Mouse (Mus musculus): ENCODE results near the gene Slc22a18. TPM values are rescaled to one million over a fixed set of nuclear protein-coding genes. Genes with fewer than 3 reads are reported as not detected.

Slc22a18 gene
- total and polyA plus RNA-seq, 3 experiments = 0.48 to 2.0 (median 0.76) TPM

- TF ChIP-seq HCFC1 (IDR thresholded peaks at IDR 0.05; ENCODE audit: low read depth, low read length) (no peak), IRF4 (IDR thresholded peaks at IDR 0.05; ENCODE audit: low read depth, low read length) (no peak), UBTF (IDR thresholded peaks at IDR 0.05; ENCODE audit: low read depth, low read length) (no peak)
Observed at GRCm38 (mm10) chr7:143467714-143468113, 5.8 kb upstream of the Slc22a18 start (continued).

DNA sequence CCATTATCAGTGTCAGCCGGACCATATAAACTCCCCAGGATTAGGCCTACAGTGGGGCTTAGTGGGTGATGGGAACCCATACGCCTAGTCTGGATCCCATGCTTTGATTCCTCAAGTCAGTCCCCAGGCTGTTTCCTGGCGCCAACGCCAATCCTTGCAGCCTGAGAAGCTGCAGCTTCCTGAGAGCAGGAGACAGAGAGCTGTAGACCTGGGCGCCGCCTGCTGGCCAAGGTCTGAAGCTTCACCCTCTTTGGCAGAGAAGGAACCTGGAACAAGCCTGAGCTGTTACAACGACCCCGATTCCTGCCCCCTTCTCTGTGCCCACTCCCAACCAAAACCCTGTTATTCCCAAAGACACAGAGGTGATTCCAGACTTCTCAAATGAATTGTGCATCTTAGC is 3.6 kb upstream of the Slc22a18 start:
- Histone ChIP-seq H3K9me3 (replicated peaks; ENCODE audit: low read length) (peaks cover 2% of the 10 kb centered on the region), H3K79me2 (replicated peaks; ENCODE audit: control insufficient read depth, extremely low read depth, insufficient read depth, poor library complexity, severe bottlenecking) (no peaks in the 10 kb centered on the region), H3K27me3 (replicated peaks) (peaks cover 56% of the 10 kb centered on the region), H3K4me1 (ENCODE audit: control insufficient read depth in 1 of 2, insufficient read depth in 2 of 2) (peaks cover 0 to 13% of the 10 kb centered on the region in 2 experiments; a peak in 2 of 4 replicates), H3K4me3 (replicated peaks in 1 of 3; ENCODE audit: low read depth in 2 of 3, low read length in 2 of 3, poor library complexity in 1 of 3) (no peak overlapping the region), H3K4me2 (ENCODE audit: insufficient read depth, low read depth, poor library complexity, severe bottlenecking) (no peak overlapping the region), H3K27ac (ENCODE audit: insufficient read depth, low read depth) (no peak overlapping the region), H3K36me3 (replicated peaks in 1 of 2; ENCODE audit: control insufficient read depth in 1 of 2, insufficient read depth in 1 of 2, low read length in 1 of 2) (no peaks in the 10 kb centered on the region), H3K9ac (ENCODE audit: insufficient read depth, low read depth) (no peak overlapping the region)
- peak; percentile 51 for DNase-seq (ENCODE audit: extremely low read depth)
- dilution Hi-C loops (cut with MboI; ENCODE audit: extremely low pct_ligation_motif_present, extremely low pct_unique_long_range_greater_than_20kb, low sequenced_read_pairs) (no loop called here), in situ Hi-C loops (cut with MboI; ENCODE audit: low pct_ligation_motif_present, low pct_unique_long_range_greater_than_20kb, low sequenced_read_pairs) (loop anchor here (5.0 kb wide), 1 partner anchor 318 kb away; no protein-coding TSS in a partner anchor)
- TF ChIP-seq USF1 (IDR thresholded peaks at IDR 0.05; ENCODE audit: low read depth, low read length) (no peak), SMC3 (IDR thresholded peaks at IDR 0.05; ENCODE audit: low read depth, low read length) (peak; percentile 81), ELF1 (IDR thresholded peaks at IDR 0.05; ENCODE audit: low read depth, low read length) (0 out of 2 replicates have a peak, but pooled peaks have one; percentile 11), MAZ (IDR thresholded peaks at IDR 0.05; ENCODE audit: low read depth, low read length) (no peak), BHLHE40 (IDR thresholded peaks at IDR 0.05; ENCODE audit: low read depth, low read length) (no peak), USF2 (conservative IDR thresholded peaks at IDR 0.05; ENCODE audit: low read depth, low read length) (no peak), CHD2 (IDR thresholded peaks at IDR 0.05; ENCODE audit: low read length) (no peak), ZC3H11A (IDR thresholded peaks at IDR 0.05; ENCODE audit: low read depth, low read length) (peak; percentile 8; the same call in 1 of the 2 replicates), CTCF (conservative IDR thresholded peaks at IDR 0.05 in 1 of 2, IDR thresholded peaks at IDR 0.05 in 1 of 2; ENCODE audit: low read depth in 2 of 2, low read length in 2 of 2) (peak; percentile 67 to 82), RAD21 (IDR thresholded peaks at IDR 0.05; ENCODE audit: low read depth, low read length) (peak; percentile 65), ZKSCAN1 (IDR thresholded peaks at IDR 0.05; ENCODE audit: borderline replicate concordance, low read depth, low read length) (no peak), NELFE (IDR thresholded peaks at IDR 0.05; ENCODE audit: low read depth, low read length) (peak; percentile 30; the same call in 1 of the 2 replicates), KAT2A (IDR thresholded peaks at IDR 0.05; ENCODE audit: insufficient replicate concordance, low read length) (no peak), IRF4 (IDR thresholded peaks at IDR 0.05; ENCODE audit: low read depth, low read length) (0 out of 2 replicates have a peak, but pooled peaks have one; percentile 10), EP300 (IDR thresholded peaks at IDR 0.05; ENCODE audit: low read length) (no peak), ZMIZ1 (IDR thresholded peaks at IDR 0.05; ENCODE audit: low read depth, low read length) (no peak), HCFC1 (IDR thresholded peaks at IDR 0.05; ENCODE audit: low read depth, low read length) (no peak)

GRCm38 (mm10) chr7:143474811-143475210 is 1.3 kb downstream of the Slc22a18 start:
- Histone ChIP-seq H3K9ac (ENCODE audit: insufficient read depth, low read depth) (no peak overlapping the region), H3K4me3 (replicated peaks in 1 of 3; ENCODE audit: low read depth in 2 of 3, low read length in 2 of 3, poor library complexity in 1 of 3) (no peak overlapping the region), H3K27ac (ENCODE audit: insufficient read depth, low read depth) (no peak overlapping the region), H3K36me3 (replicated peaks in 1 of 2; ENCODE audit: control insufficient read depth in 1 of 2, insufficient read depth in 1 of 2, low read length in 1 of 2) (no peaks in the 10 kb centered on the region), H3K9me3 (replicated peaks; ENCODE audit: low read length) (no peaks in the 10 kb centered on the region), H3K4me1 (ENCODE audit: control insufficient read depth in 1 of 2, insufficient read depth in 2 of 2) (peaks cover 0 to 19% of the 10 kb centered on the region in 2 experiments; a peak in 2 of 4 replicates), H3K27me3 (replicated peaks) (peaks cover 57% of the 10 kb centered on the region), H3K4me2 (ENCODE audit: insufficient read depth, low read depth, poor library complexity, severe bottlenecking) (no peak overlapping the region), H3K79me2 (replicated peaks; ENCODE audit: control insufficient read depth, extremely low read depth, insufficient read depth, poor library complexity, severe bottlenecking) (no peaks in the 10 kb centered on the region)
- in situ Hi-C loops (cut with MboI; ENCODE audit: low pct_ligation_motif_present, low pct_unique_long_range_greater_than_20kb, low sequenced_read_pairs) = no loop called here
- dilution Hi-C loops (cut with MboI; ENCODE audit: extremely low pct_ligation_motif_present, extremely low pct_unique_long_range_greater_than_20kb, low sequenced_read_pairs) = no loop called here
- no peak for DNase-seq (ENCODE audit: extremely low read depth)
- TF ChIP-seq RAD21 (IDR thresholded peaks at IDR 0.05; ENCODE audit: low read depth, low read length) (no peak), NELFE (IDR thresholded peaks at IDR 0.05; ENCODE audit: low read depth, low read length) (no peak), USF2 (conservative IDR thresholded peaks at IDR 0.05; ENCODE audit: low read depth, low read length) (no peak), MEF2A (IDR thresholded peaks at IDR 0.05; ENCODE audit: borderline replicate concordance, low read depth, low read length) (no peak)
